Mouse (Mus musculus) midbrain, embryonic 11.5 days (tissue): Measurements from ENCODE around the gene Ip6k1. TPM values are rescaled to one million over a fixed set of nuclear protein-coding genes. Genes with fewer than 3 reads are reported as not detected.

Experiments
- ATAC-seq: fragments of 200-750 bp; cut with Nextera tagmentation; 2 replicates; pipeline ENCODE4 v1.8.0; 2017; ENCODE audit warnings: moderate TSS enrichment, moderate library complexity; ENCODE audit not compliant: low FRiP score
- DNase-seq: peaks from one replicate; pipeline ENCODE4 v3.0.0; 2015; ENCODE audit warnings: low spot score; ENCODE audit errors: missing footprints
- H3K27ac ChIP-seq: fragments of 300-500 bp; sonication (generic); 2 replicates; pipeline ENCODE4 v1.5.1; 2014; ENCODE audit warnings: low read depth, low read length
- H3K27me3 ChIP-seq: fragments of 300-500 bp; sonication (generic); 2 replicates; pipeline ENCODE4 v1.6.1; 2014; ENCODE audit warnings: mild to moderate bottlenecking, low read length, moderate library complexity, mixed read lengths; ENCODE audit not compliant: control insufficient read depth, insufficient read depth
- H3K36me3 ChIP-seq: fragments of 300-500 bp; sonication (generic); 2 replicates; pipeline ENCODE4 v1.6.1; 2014; ENCODE audit warnings: mild to moderate bottlenecking, low read length, moderate library complexity, mixed read lengths; ENCODE audit not compliant: control insufficient read depth, insufficient read depth
- H3K4me1 ChIP-seq: fragments of 300-500 bp; sonication (generic); 2 replicates; pipeline ENCODE4 v1.6.1; 2014; ENCODE audit warnings: low read length; ENCODE audit not compliant: control insufficient read depth, insufficient read depth
- H3K4me2 ChIP-seq: fragments of 300-500 bp; sonication (generic); 2 replicates; pipeline ENCODE4 v1.6.1; 2014; ENCODE audit warnings: mild to moderate bottlenecking, moderate library complexity
- H3K4me3 ChIP-seq: fragments of 300-500 bp; sonication (generic); 2 replicates; pipeline ENCODE4 v1.5.1; 2014; ENCODE audit warnings: low read depth, low read length
- H3K9ac ChIP-seq: fragments of 300-500 bp; sonication (generic); 2 replicates; pipeline ENCODE4 v1.6.1; 2014; ENCODE audit warnings: low read length
- H3K9me3 ChIP-seq: fragments of 300-500 bp; sonication (generic); 2 replicates; pipeline ENCODE4 v1.6.1; 2016; ENCODE audit warnings: low read length; ENCODE audit not compliant: control insufficient read depth
- WGBS: fragments of 180-500 bp; shearing (Covaris S2); extraction: QIAGEN DNeasy Blood & Tissue Kit; methylation state at CpG from one replicate; pipeline ENCODE4 v1.1.7; 2014; 5-methylcytosine and 5-hydroxymethylcytosine counted together
- polyA plus RNA-seq: library from polyadenylated mRNA; unstranded; fragments of >200 nt; fragmentation: Nextera tagmentation; extraction: Ambion mirVana; gene quantifications from 2 replicates; pipeline ENCODE4 v1.2.1, GENCODE M21; 2014

Ip6k1 gene
- polyA plus RNA-seq, 1 experiment from 2014 or later = 34.8 TPM

DNA sequence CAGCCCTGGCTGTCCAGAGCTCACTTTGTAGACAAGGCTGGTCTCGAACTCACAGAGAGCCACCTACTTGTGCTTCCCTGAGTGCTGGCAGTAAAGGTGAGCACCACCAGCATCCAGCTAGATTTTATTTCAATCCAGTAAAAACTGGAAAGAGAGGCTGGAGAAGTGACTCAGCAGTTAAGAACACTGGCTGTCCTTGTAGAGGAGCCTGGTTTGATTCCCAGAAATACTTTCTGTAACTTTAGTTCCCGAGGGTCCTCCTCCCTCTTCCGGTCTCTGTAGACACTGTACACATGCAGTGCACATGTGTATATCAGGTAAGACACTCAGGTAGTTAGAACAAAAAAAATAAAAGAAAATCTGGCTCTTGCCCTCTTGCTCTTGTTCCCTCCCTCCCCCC lies 14.4 kb upstream of the Ip6k1 start:
- Histone ChIP-seq H3K36me3 (no peaks in the 10 kb centered on the region), H3K4me2 (no peak overlapping the region), H3K9ac (no peak overlapping the region), H3K4me1 (peaks cover 3% of the 10 kb centered on the region; the same call in 1 of the 2 replicates), H3K4me3 (no peak overlapping the region), H3K27ac (no peak overlapping the region), H3K27me3 (peaks cover 10% of the 10 kb centered on the region), H3K9me3 (no peaks in the 10 kb centered on the region)
- peak; percentile 65 for DNase-seq
- ATAC-seq = no peak
- 74% methylated on average over 3 of the region's 3 CpGs for WGBS

DNA sequence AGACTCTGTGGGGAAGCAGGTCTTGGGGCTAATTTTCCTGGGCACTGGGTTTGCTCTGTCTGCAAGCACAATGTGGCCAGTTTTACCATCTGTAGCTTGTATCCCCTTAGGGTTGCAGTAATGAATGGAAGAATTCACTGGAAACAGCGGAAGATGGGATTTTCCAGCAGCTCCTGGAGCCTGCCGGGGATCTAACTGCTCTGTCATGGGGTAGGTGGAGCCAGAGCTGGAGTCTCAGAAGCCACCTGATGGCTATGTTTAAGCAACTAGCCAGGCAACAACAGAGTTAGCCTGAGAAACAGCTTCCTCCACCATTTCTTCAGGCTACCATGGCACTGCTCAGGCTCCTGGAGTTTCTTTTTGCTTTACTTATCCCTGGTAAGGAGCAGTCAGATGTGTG lies 10.1 kb upstream of the Ip6k1 start, which contains the start of gene Cdhr4:
Gene Cdhr4, plus strand, starts transcription at position 301 of the 400 bp plus-strand sequence.
- H3K9me3 ChIP-seq = no peaks in the 10 kb centered on the region
- ATAC-seq (no peak), DNase-seq (peak; percentile 41)
- no peaks in the 10 kb centered on the region for H3K4me1 ChIP-seq
- H3K4me3 ChIP-seq = no peak within 1 kb of the TSS
- WGBS = 89% methylated on average over 2 of the region's 2 CpGs
- H3K27me3 ChIP-seq = no peaks in the 10 kb centered on the region
- no peak within 1 kb of the TSS for H3K9ac ChIP-seq
- no peak within 1 kb of the TSS for H3K27ac ChIP-seq
- H3K36me3 ChIP-seq = no peaks in the 10 kb centered on the region
- H3K4me2 ChIP-seq = no peak within 1 kb of the TSS

DNA sequence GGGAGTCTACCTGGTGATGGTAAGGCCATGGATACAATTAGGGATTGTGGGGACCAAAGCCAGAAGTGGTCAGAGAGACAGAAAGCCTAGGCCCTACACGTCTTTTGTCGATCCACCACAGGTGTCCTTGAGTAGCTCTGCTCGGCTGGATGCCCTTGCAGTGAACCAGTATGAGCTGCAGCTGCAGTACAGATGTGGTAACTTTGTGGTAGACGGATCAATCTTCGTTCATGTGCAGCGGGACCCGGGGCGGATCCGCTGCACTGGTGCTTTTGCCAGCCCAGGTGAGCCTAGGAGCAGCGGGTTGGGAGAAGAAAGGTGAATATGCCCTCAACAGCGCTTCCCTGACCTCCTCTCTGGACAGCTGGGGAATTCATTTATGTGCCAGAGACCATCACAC lies 9.3 kb upstream of the Ip6k1 start:
- no peaks in the 10 kb centered on the region for H3K4me1 ChIP-seq
- no peaks in the 10 kb centered on the region for H3K36me3 ChIP-seq
- no peaks in the 10 kb centered on the region for H3K27me3 ChIP-seq
- WGBS = 81% methylated on average over 11 of the region's 11 CpGs
- no peak for DNase-seq
- H3K9ac ChIP-seq = no peak overlapping the region
- H3K4me2 ChIP-seq = no peak overlapping the region
- no peak overlapping the region for H3K4me3 ChIP-seq
- H3K27ac ChIP-seq = no peak overlapping the region
- ATAC-seq = no peak
- no peaks in the 10 kb centered on the region for H3K9me3 ChIP-seq

DNA sequence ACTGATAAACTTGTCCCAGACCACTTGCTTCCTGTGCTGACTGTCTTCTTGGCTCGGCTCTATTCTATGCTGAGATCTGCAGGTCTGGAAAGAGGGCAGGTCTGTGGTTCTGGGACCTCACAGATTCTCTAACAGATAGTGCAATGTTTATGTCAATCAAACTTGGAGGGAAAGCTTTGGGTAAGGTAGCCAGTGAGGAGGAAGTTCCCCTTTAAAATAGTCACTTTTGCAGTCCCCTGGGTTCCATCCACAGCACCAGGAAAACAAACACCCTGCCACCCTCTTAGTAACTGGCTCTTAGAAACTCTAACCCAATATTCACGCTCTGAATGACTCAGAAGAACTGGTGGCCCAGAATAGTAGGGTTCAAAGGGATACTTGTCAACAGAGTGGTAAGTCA lies 7.8 kb upstream of the Ip6k1 start:
- ATAC-seq = no peak
- 75% methylated on average over 2 of the region's 2 CpGs for WGBS
- H3K36me3 ChIP-seq = no peaks in the 10 kb centered on the region

DNA sequence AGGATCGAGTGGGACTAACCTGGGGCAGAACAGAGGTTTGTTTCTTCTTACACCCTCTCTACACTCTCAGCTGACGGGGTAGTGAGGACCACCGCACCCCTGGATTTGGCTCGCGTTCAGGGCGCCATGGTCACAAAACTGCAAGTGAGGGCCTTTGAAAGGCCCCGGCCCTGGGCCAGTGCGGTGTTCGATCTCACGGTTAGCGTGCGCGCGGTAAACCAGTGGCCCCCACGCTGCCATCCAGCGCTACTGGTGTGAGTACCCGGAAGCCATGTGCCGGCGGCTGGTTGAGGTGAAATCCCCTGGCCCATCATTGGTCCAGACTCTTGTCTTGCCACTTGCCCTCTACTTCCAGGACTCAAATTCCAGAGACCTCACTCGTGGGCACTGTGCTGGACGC lies 6.8 kb upstream of the Ip6k1 start:
- Histone ChIP-seq H3K36me3 (no peaks in the 10 kb centered on the region), H3K4me3 (no peak overlapping the region), H3K9ac (no peak overlapping the region), H3K27me3 (no peaks in the 10 kb centered on the region), H3K4me1 (no peaks in the 10 kb centered on the region), H3K9me3 (no peaks in the 10 kb centered on the region), H3K4me2 (no peak overlapping the region), H3K27ac (no peak overlapping the region)
- DNase-seq (no peak), ATAC-seq (no peak)
- 90% methylated on average over 21 of the region's 21 CpGs for WGBS

More for the DNA sequence above, 7.8 kb upstream of the Ip6k1 start:
- no peak overlapping the region for H3K9ac ChIP-seq
- no peak overlapping the region for H3K27ac ChIP-seq
- no peaks in the 10 kb centered on the region for H3K4me1 ChIP-seq
- H3K4me2 ChIP-seq = no peak overlapping the region
- H3K27me3 ChIP-seq = no peaks in the 10 kb centered on the region
- no peaks in the 10 kb centered on the region for H3K9me3 ChIP-seq
- no peak overlapping the region for H3K4me3 ChIP-seq
- no peak for DNase-seq

DNA sequence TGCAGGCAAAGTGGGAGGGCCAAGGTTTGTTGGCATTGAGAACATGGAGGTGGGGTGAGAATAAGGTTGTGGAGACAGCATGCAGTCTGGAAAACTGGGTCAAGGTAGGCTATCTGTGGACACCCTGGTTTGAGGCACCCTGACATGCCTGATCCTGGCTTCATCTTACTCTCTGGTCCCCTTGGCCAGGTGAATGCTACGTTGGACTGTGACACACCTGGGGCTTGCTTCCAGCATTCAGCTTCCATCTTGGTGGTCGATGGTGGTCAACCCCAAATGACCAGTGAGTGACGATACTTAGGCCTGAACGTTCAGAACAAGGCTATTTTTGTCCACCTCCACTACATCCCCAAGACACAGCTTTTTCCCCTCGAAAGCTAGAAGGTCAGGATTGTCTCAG lies 6.3 kb upstream of the Ip6k1 start, which contains the start of gene Gm20662:
Gene Gm20662, plus strand, starts transcription at position 301 of the 400 bp plus-strand sequence.
- no peak within 1 kb of the TSS for H3K9ac ChIP-seq
- no peak within 1 kb of the TSS for H3K27ac ChIP-seq
- ATAC-seq (no peak), DNase-seq (no peak)
- H3K36me3 ChIP-seq = no peaks in the 10 kb centered on the region
- no peak within 1 kb of the TSS for H3K4me3 ChIP-seq
- no peak within 1 kb of the TSS for H3K4me2 ChIP-seq
- 95% methylated on average over 5 of the region's 5 CpGs for WGBS
- no peaks in the 10 kb centered on the region for H3K27me3 ChIP-seq
- no peaks in the 10 kb centered on the region for H3K4me1 ChIP-seq
- H3K9me3 ChIP-seq = no peaks in the 10 kb centered on the region

DNA sequence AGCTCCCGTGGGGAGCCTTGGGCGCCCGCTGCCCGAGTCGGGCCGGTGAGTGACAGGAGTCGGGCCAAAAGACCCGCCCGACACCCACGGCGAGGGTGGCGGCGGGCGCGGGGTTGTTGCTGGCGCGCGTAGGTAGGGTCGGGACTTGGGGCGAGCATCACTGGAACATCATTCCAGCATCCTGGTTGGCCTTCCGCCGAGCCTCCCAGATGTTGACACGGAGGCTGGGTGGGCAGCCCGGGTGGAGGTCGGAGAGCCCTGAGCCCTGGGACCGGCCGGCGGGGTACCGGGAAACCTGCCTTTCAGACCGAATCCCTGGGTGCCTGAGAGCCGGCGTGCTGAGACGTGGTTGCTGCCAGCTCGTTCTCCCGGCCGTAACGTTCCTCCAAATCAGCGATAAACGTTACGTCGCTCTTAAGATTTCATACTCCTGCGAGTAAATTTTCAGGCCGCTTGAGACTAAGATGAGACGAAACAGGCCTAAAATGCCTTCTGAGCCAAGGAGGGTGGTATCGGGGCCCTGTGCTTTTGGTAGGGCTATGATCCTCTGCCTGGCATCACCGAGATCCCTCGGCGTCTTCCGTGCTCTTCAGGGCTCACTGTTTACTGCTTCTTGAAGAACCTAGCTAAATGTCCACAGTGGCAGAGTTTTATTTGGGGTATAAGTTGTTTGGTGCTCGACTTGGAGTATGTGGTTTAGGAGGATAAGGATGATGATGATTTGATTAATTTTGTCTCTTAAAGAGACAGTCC lies 653 bp downstream of the Ip6k1 start:
- H3K27me3 ChIP-seq = no peaks in the 10 kb centered on the region
- H3K4me2 ChIP-seq = peak overlapping the region; percentile 81
- ATAC-seq (no peak), DNase-seq (peak; percentile 95)
- H3K9ac ChIP-seq = peak overlapping the region; percentile 93
- H3K36me3 ChIP-seq = no peaks in the 10 kb centered on the region
- H3K4me1 ChIP-seq = peaks cover 9% of the 10 kb centered on the region
- peak overlapping the region; percentile 75 for H3K4me3 ChIP-seq
- peak overlapping the region; percentile 73 for H3K27ac ChIP-seq
- 1% methylated on average over 50 of the region's 50 CpGs for WGBS
- H3K9me3 ChIP-seq = no peaks in the 10 kb centered on the region

DNA sequence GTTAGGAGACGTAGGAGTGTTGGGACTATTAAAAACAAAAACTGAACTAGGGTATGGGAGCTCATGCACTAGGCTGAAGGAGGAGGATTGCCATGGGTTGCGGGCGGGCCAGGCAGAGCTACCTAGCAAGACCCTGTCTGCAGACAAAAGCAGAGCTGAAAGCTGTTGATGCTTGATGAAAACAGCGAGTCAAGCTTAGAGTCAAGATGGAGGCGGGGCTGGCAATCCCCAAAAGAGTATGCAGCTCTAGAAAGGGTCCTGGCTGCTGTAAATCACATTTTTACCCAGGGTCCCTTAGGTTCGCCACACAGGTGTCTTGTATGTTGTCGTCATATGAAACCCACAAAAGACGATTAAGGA lies 1.2 kb downstream of the Ip6k1 start:
- Histone ChIP-seq H3K36me3 (no peaks in the 10 kb centered on the region), H3K4me2 (peak overlapping the region; percentile 81), H3K9me3 (no peaks in the 10 kb centered on the region), H3K27ac (no peak overlapping the region), H3K27me3 (no peaks in the 10 kb centered on the region), H3K9ac (peak overlapping the region; percentile 93), H3K4me1 (peaks cover 9% of the 10 kb centered on the region), H3K4me3 (peak overlapping the region; percentile 75)
- 25% methylated on average over 8 of the region's 8 CpGs for WGBS
- ATAC-seq = no peak
- no peak for DNase-seq

DNA sequence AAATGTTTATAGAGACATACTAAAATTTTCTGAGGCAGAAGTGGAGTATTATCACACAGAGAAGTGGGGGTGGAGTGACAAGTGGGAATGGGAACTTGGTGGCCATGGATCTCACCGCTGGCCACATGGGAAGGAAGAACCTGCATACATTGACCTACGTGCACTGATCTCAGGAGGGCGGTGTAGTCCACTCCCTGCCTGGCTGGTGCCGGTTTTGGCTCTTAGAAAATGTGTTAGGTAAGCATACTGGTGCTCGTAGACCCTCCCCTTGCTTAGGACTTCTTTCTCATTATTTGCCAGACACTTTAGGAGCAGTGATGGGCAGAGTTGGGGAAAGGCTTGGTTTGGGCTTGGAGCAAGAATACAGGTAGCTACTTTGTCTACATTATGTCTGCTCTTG lies 5.7 kb downstream of the Ip6k1 start:
- Histone ChIP-seq H3K27me3 (no peaks in the 10 kb centered on the region), H3K9me3 (no peaks in the 10 kb centered on the region), H3K9ac (no peak overlapping the region), H3K27ac (no peak overlapping the region), H3K36me3 (peaks cover 3% of the 10 kb centered on the region; the same call in 1 of the 2 replicates), H3K4me1 (peaks cover 9% of the 10 kb centered on the region), H3K4me3 (no peak overlapping the region), H3K4me2 (no peak overlapping the region)
- ATAC-seq (no peak), DNase-seq (no peak)
- 91% methylated on average over 5 of the region's 5 CpGs for WGBS
